Mouse (Mus musculus): ENCODE measurements around the gene Rasgrf2. TPM values are rescaled to one million over a fixed set of nuclear protein-coding genes. Genes with fewer than 3 reads are reported as not detected.

The Rasgrf2 gene
- polyA plus RNA-seq, 1 experiment from 2014 or later = 0.88 TPM

- Histone ChIP-seq H3K9me3 (replicated peaks) (no peaks in the 10 kb centered on the region), H3K4me2 (replicated peaks) (no peak overlapping the region), H3K27me3 (no peaks in the 10 kb centered on the region), H3K27ac (no peak overlapping the region), H3K4me1 (no peaks in the 10 kb centered on the region), H3K4me3 (no peak overlapping the region), H3K36me3 (no peaks in the 10 kb centered on the region), H3K9ac (no peak overlapping the region)
- 82% methylated on average over 3 of the region's 3 CpGs for WGBS
- ATAC-seq (ENCODE audit: low FRiP score) = no peak
Measured at GRCm38 (mm10) chr13:92029666-92030065, 101.8 kb downstream of the Rasgrf2 start.

- Histone ChIP-seq H3K9me3 (replicated peaks) (no peaks in the 10 kb centered on the region), H3K27ac (no peak overlapping the region), H3K4me3 (no peak overlapping the region), H3K4me1 (no peaks in the 10 kb centered on the region), H3K4me2 (replicated peaks) (no peak overlapping the region), H3K9ac (no peak overlapping the region), H3K36me3 (no peaks in the 10 kb centered on the region), H3K27me3 (no peaks in the 10 kb centered on the region)
- 86% methylated on average over 5 of the region's 5 CpGs for WGBS
- no peak for ATAC-seq (ENCODE audit: low FRiP score)
Measured at GRCm38 (mm10) chr13:92027951-92028350, 103.5 kb downstream of the Rasgrf2 start.

- H3K36me3 ChIP-seq = no peaks in the 10 kb centered on the region
- WGBS = 80% methylated on average over 2 of the region's 2 CpGs
- H3K27ac ChIP-seq = no peak overlapping the region
- H3K4me2 ChIP-seq (replicated peaks) = no peak overlapping the region
- no peak for ATAC-seq (ENCODE audit: low FRiP score)
- H3K4me1 ChIP-seq = no peaks in the 10 kb centered on the region
- no peak overlapping the region for H3K9ac ChIP-seq
- H3K4me3 ChIP-seq = no peak overlapping the region
- H3K27me3 ChIP-seq = no peaks in the 10 kb centered on the region
- no peaks in the 10 kb centered on the region for H3K9me3 ChIP-seq (replicated peaks)
Measured at GRCm38 (mm10) chr13:92026651-92027050, 104.8 kb downstream of the Rasgrf2 start.

- Histone ChIP-seq H3K4me2 (replicated peaks) (no peak overlapping the region), H3K27ac (no peak overlapping the region), H3K9ac (no peak overlapping the region), H3K36me3 (no peaks in the 10 kb centered on the region), H3K27me3 (no peaks in the 10 kb centered on the region), H3K9me3 (replicated peaks) (no peaks in the 10 kb centered on the region), H3K4me1 (no peaks in the 10 kb centered on the region), H3K4me3 (no peak overlapping the region)
- 95% methylated on average over 3 of the region's 3 CpGs for WGBS
- ATAC-seq (ENCODE audit: low FRiP score) = no peak
Measured at GRCm38 (mm10) chr13:92025124-92025523, 106.3 kb downstream of the Rasgrf2 start.

- Histone ChIP-seq H3K4me2 (replicated peaks) (no peak overlapping the region), H3K9me3 (replicated peaks) (no peaks in the 10 kb centered on the region), H3K27me3 (no peaks in the 10 kb centered on the region), H3K36me3 (no peaks in the 10 kb centered on the region), H3K4me3 (no peak overlapping the region), H3K27ac (no peak overlapping the region), H3K4me1 (no peaks in the 10 kb centered on the region), H3K9ac (no peak overlapping the region)
- ATAC-seq (ENCODE audit: low FRiP score) = no peak
- 89% methylated on average over 10 of the region's 10 CpGs for WGBS
Measured at GRCm38 (mm10) chr13:92022202-92022601, 109.3 kb downstream of the Rasgrf2 start.

- ATAC-seq (ENCODE audit: low FRiP score) = no peak
- no peaks in the 10 kb centered on the region for H3K9me3 ChIP-seq (replicated peaks)
- no peaks in the 10 kb centered on the region for H3K4me1 ChIP-seq
- no peaks in the 10 kb centered on the region for H3K36me3 ChIP-seq
- no peak overlapping the region for H3K9ac ChIP-seq
- 90% methylated on average over 3 of the region's 3 CpGs for WGBS
- H3K4me2 ChIP-seq (replicated peaks) = no peak overlapping the region
- no peaks in the 10 kb centered on the region for H3K27me3 ChIP-seq
- no peak overlapping the region for H3K27ac ChIP-seq
- no peak overlapping the region for H3K4me3 ChIP-seq
Measured at GRCm38 (mm10) chr13:91996929-91997328, 134.5 kb downstream of the Rasgrf2 start.

- H3K27ac ChIP-seq = no peak overlapping the region
- no peak overlapping the region for H3K4me3 ChIP-seq
- H3K9me3 ChIP-seq (replicated peaks) = 0 out of 2 replicates have a peak, but pooled peaks cover 3% of the 10 kb centered on the region
- H3K27me3 ChIP-seq = no peaks in the 10 kb centered on the region
- H3K4me2 ChIP-seq (replicated peaks) = no peak overlapping the region
- H3K9ac ChIP-seq = no peak overlapping the region
- ATAC-seq (ENCODE audit: low FRiP score) = no peak
- H3K36me3 ChIP-seq = no peaks in the 10 kb centered on the region
- WGBS = 91% methylated on average over 2 of the region's 2 CpGs
- no peaks in the 10 kb centered on the region for H3K4me1 ChIP-seq
Measured at GRCm38 (mm10) chr13:91991412-91991811, 140.0 kb downstream of the Rasgrf2 start.

- ATAC-seq (ENCODE audit: low FRiP score) = no peak
- WGBS = 78% methylated on average over 6 of the region's 6 CpGs
- no peak overlapping the region for H3K4me3 ChIP-seq
Measured at GRCm38 (mm10) chr13:91990709-91991284, 140.7 kb downstream of the Rasgrf2 start.

GRCm38 (mm10) chr13:91988378-91988777, 143.1 kb downstream of the Rasgrf2 start:
- WGBS = 93% methylated on average over 7 of the region's 7 CpGs
- H3K36me3 ChIP-seq = no peaks in the 10 kb centered on the region
- H3K4me1 ChIP-seq = no peaks in the 10 kb centered on the region
- ATAC-seq (ENCODE audit: low FRiP score) = no peak
- H3K9me3 ChIP-seq (replicated peaks) = 0 out of 2 replicates have a peak, but pooled peaks cover 3% of the 10 kb centered on the region
- no peak overlapping the region for H3K27ac ChIP-seq
- H3K4me2 ChIP-seq (replicated peaks) = no peak overlapping the region
- H3K9ac ChIP-seq = no peak overlapping the region
- H3K4me3 ChIP-seq = no peak overlapping the region
- H3K27me3 ChIP-seq = no peaks in the 10 kb centered on the region

More at GRCm38 (mm10) chr13:91990709-91991284, 140.7 kb downstream of the Rasgrf2 start:
- Histone ChIP-seq H3K9me3 (replicated peaks) (0 out of 2 replicates have a peak, but pooled peaks cover 3% of the 10 kb centered on the region), H3K27ac (no peak overlapping the region), H3K27me3 (no peaks in the 10 kb centered on the region), H3K9ac (no peak overlapping the region), H3K36me3 (no peaks in the 10 kb centered on the region), H3K4me2 (replicated peaks) (no peak overlapping the region), H3K4me1 (no peaks in the 10 kb centered on the region)

GRCm38 (mm10) chr13:91986958-91987357, 144.5 kb downstream of the Rasgrf2 start:
- H3K36me3 ChIP-seq = no peaks in the 10 kb centered on the region
- 91% methylated on average over 6 of the region's 6 CpGs for WGBS
- H3K4me1 ChIP-seq = no peaks in the 10 kb centered on the region
- H3K4me3 ChIP-seq = no peak overlapping the region
- H3K9ac ChIP-seq = no peak overlapping the region
- H3K27me3 ChIP-seq = no peaks in the 10 kb centered on the region
- H3K9me3 ChIP-seq (replicated peaks) = 0 out of 2 replicates have a peak, but pooled peaks cover 3% of the 10 kb centered on the region
- no peak overlapping the region for H3K4me2 ChIP-seq (replicated peaks)
- ATAC-seq (ENCODE audit: low FRiP score) = no peak
- H3K27ac ChIP-seq = no peak overlapping the region

- no peaks in the 10 kb centered on the region for H3K4me1 ChIP-seq
- no peak overlapping the region for H3K9ac ChIP-seq
- no peaks in the 10 kb centered on the region for H3K36me3 ChIP-seq
- no peaks in the 10 kb centered on the region for H3K27me3 ChIP-seq
- peak; percentile 72; the same call in 1 of the 2 replicates for ATAC-seq (ENCODE audit: low FRiP score)
- 0 out of 2 replicates have a peak, but pooled peaks cover 3% of the 10 kb centered on the region for H3K9me3 ChIP-seq (replicated peaks)
- no peak overlapping the region for H3K4me3 ChIP-seq
- whole genome bisulfite sequencing = 69% methylated on average over 7 of the region's 7 CpGs
- no peak overlapping the region for H3K27ac ChIP-seq
- H3K4me2 ChIP-seq (replicated peaks) = no peak overlapping the region
Measured at GRCm38 (mm10) chr13:91985915-91986589, 145.4 kb downstream of the Rasgrf2 start.

GRCm38 (mm10) chr13:91985019-91985418, 146.4 kb downstream of the Rasgrf2 start:
- H3K4me2 ChIP-seq (replicated peaks) = no peak overlapping the region
- H3K27me3 ChIP-seq = no peaks in the 10 kb centered on the region
- no peaks in the 10 kb centered on the region for H3K4me1 ChIP-seq
- no peak overlapping the region for H3K4me3 ChIP-seq
- no peak overlapping the region for H3K27ac ChIP-seq
- H3K9ac ChIP-seq = no peak overlapping the region
- no peaks in the 10 kb centered on the region for H3K36me3 ChIP-seq
- H3K9me3 ChIP-seq (replicated peaks) = 0 out of 2 replicates have a peak, but pooled peaks cover 3% of the 10 kb centered on the region
- ATAC-seq (ENCODE audit: low FRiP score) = no peak

- no peaks in the 10 kb centered on the region for H3K4me1 ChIP-seq
- no peaks in the 10 kb centered on the region for H3K36me3 ChIP-seq
- 0 out of 2 replicates have a peak, but pooled peaks cover 3% of the 10 kb centered on the region for H3K9me3 ChIP-seq (replicated peaks)
- H3K27ac ChIP-seq = no peak overlapping the region
- WGBS = 95% methylated on average over 3 of the region's 3 CpGs
- H3K27me3 ChIP-seq = no peaks in the 10 kb centered on the region
- no peak overlapping the region for H3K4me3 ChIP-seq
- no peak overlapping the region for H3K9ac ChIP-seq
- H3K4me2 ChIP-seq (replicated peaks) = no peak overlapping the region
- no peak for ATAC-seq (ENCODE audit: low FRiP score)
Measured at GRCm38 (mm10) chr13:91982080-91982479, 149.4 kb downstream of the Rasgrf2 start.

Measured in hindbrain, embryonic 12.5 days (tissue).